Mouse (Mus musculus) megakaryocyte, embryonic 14.5 days (primary cell): ENCODE results near the gene 3110082I17Rik.

Experiments
- FLI1 ChIP-seq: IDR thresholded peaks from 2 replicates; pipeline ENCODE4 v1.6.1; 2012; ENCODE audit warnings: low read length, inconsistent platforms, mixed read lengths
- GATA1 ChIP-seq: IDR thresholded peaks from 3 replicates; pipeline ENCODE4 v1.6.1; 2012; ENCODE audit warnings: mixed read lengths, low read length, inconsistent platforms, borderline replicate concordance

DNA sequence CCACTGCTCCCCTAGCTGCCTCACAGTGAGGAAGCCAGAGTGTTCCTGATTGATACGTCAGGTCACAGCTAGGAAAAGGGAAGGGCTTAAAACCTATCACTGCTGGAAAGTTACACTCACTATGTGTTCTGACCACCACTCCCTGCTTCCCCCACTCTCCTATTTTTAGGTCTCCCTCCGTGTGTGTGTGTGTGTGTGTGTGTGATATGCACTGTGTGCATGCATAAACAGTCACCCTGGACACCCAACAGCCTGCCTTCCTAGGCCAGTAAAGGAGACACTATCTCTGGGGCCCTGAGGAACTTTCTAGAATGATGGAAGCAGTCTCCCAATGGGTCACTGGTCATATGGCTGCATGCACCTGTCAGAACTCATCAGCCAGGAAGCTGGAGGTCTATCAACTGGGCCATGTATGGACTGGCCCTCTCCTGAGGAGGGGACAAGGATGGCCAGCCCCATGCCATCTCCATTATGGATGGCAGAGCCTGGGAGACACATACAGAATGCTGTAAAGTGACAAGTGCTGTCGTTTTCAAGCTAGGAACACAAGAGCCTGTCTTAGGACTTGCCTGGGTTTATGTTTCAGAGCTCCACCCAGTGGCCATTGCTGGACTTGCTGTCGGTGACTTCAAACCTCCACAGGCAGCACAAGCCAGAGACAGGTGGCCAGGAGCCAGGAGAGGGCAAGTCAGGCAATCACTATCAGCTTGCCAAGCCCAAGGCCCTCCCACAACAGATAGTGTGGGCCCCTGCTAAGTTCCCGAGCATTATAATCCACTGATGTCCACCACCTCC is 62.2 kb downstream of the 3110082I17Rik start:
- TF ChIP-seq GATA1 (no peak), FLI1 (no peak)
